Mouse (Mus musculus) cerebellum, adult 11-12 months (tissue): ENCODE data around the gene Fau.
"Not testable (repeated sequence)": the region's sequence is repeated elsewhere in the genome, so short reads cannot be mapped to it uniquely, and the experiment has no call there.

ENCODE experiments used
- DNase-seq: peaks from one replicate; pipeline ENCODE4 v3.0.0; 2022

Fau gene

GRCm38 (mm10) chr19:6057313-6058096, at the start of gene Fau, which contains the start of gene Mrpl49:
TSS of gene Fau (plus strand) at chr19:6057844.
TSS of gene Mrpl49 (minus strand) at chr19:6057785.
- peak; percentile 99 for DNase-seq

GRCm38 (mm10) chr19:6009137-6009536, 48.5 kb upstream of the Fau start:
- no peak for DNase-seq

GRCm38 (mm10) chr19:6013691-6014090, 44.0 kb upstream of the Fau start:
- DNase-seq = peak; percentile 30

GRCm38 (mm10) chr19:6014991-6015510, 42.6 kb upstream of the Fau start:
- DNase-seq = peak; percentile 44

GRCm38 (mm10) chr19:6015511-6016315, 41.9 kb upstream of the Fau start, which contains the start of gene Capn1:
TSS of gene Capn1 (minus strand) at chr19:6015897.
- DNase-seq = peak; percentile 66

- no peak for DNase-seq
These were observed 41.1 kb upstream of the Fau start for GRCm38 (mm10) chr19:6016532-6016931.

- peak; percentile 79 for DNase-seq
These were observed 39.2 kb upstream of the Fau start for GRCm38 (mm10) chr19:6018142-6019089.

- no peak for DNase-seq
These were observed 37.4 kb upstream of the Fau start for GRCm38 (mm10) chr19:6020276-6020675.

- DNase-seq = no peak
These were observed 34.6 kb upstream of the Fau start for GRCm38 (mm10) chr19:6023059-6023458.

GRCm38 (mm10) chr19:6023930-6024329, 33.7 kb upstream of the Fau start:
- DNase-seq = no peak

GRCm38 (mm10) chr19:6028991-6029390, 28.7 kb upstream of the Fau start:
- DNase-seq = no peak

- no peak for DNase-seq
These were observed 28.2 kb upstream of the Fau start for GRCm38 (mm10) chr19:6029426-6029825.

- no peak for DNase-seq
These were observed 26.9 kb upstream of the Fau start for GRCm38 (mm10) chr19:6030520-6031280.

- no peak for DNase-seq
These were observed 21.6 kb upstream of the Fau start for GRCm38 (mm10) chr19:6035966-6036585.

GRCm38 (mm10) chr19:6037695-6038094, 19.9 kb upstream of the Fau start:
- DNase-seq = no peak

- DNase-seq = no peak
These were observed 19.3 kb upstream of the Fau start for GRCm38 (mm10) chr19:6038326-6038725.

GRCm38 (mm10) chr19:6040002-6040401, 17.6 kb upstream of the Fau start:
- DNase-seq = no peak

- peak; percentile 26 for DNase-seq
These were observed 15.4 kb upstream of the Fau start for GRCm38 (mm10) chr19:6042293-6042692.

- not testable (repeated sequence) for DNase-seq
These were observed 13.5 kb upstream of the Fau start for GRCm38 (mm10) chr19:6044102-6044501.

GRCm38 (mm10) chr19:6045366-6046293, 12.0 kb upstream of the Fau start:
- DNase-seq = peak; percentile 20
